Mouse (Mus musculus) heart, embryonic 15.5 days (tissue): ENCODE measurements at regions not wholly inside any gene's neighbourhood (a gene's known extent, or its start where the extent isn't known, plus 50 kb on each side); places are given as distances from the start of the nearest gene placed in this dataset.

Experiments used
- ATAC-seq: fragments of 200-750 bp; cut with Nextera tagmentation; replicated peaks from 2 replicates; pipeline ENCODE4 v1.8.0; 2017; ENCODE audit warnings: low read depth, moderate TSS enrichment; ENCODE audit not compliant: insufficient number of reproducible peaks, insufficient read depth, low FRiP score
- H3K27ac ChIP-seq: fragments of 300-500 bp; sonication (generic); 2 replicates; pipeline ENCODE4 v1.5.1; 2015; ENCODE audit warnings: mild to moderate bottlenecking, inconsistent platforms
- H3K27me3 ChIP-seq: fragments of 300-500 bp; sonication (generic); 2 replicates; pipeline ENCODE4 v1.6.1; 2015; ENCODE audit warnings: inconsistent platforms
- H3K36me3 ChIP-seq: fragments of 300-500 bp; sonication (generic); 2 replicates; pipeline ENCODE4 v1.6.1; 2015; ENCODE audit warnings: mild to moderate bottlenecking, inconsistent platforms
- H3K4me1 ChIP-seq: fragments of 300-500 bp; sonication (generic); replicated peaks from 2 replicates; pipeline ENCODE4 v1.6.1; 2015; ENCODE audit warnings: inconsistent platforms
- H3K4me2 ChIP-seq: fragments of 300-500 bp; sonication (generic); 2 replicates; pipeline ENCODE4 v1.6.1; 2015; ENCODE audit warnings: inconsistent platforms, mild to moderate bottlenecking, moderate library complexity
- H3K4me3 ChIP-seq: fragments of 300-500 bp; sonication (generic); 2 replicates; pipeline ENCODE4 v1.5.1; 2015; ENCODE audit warnings: mild to moderate bottlenecking, inconsistent platforms
- H3K9ac ChIP-seq: fragments of 300-500 bp; sonication (generic); 2 replicates; pipeline ENCODE4 v1.6.1; 2015; ENCODE audit warnings: mild to moderate bottlenecking, inconsistent platforms
- H3K9me3 ChIP-seq: fragments of 300-500 bp; sonication (generic); replicated peaks from 2 replicates; pipeline ENCODE4 v1.6.1; 2016; ENCODE audit warnings: inconsistent platforms
- WGBS: fragments of 180-500 bp; shearing (Covaris S2); methylation state at CpG from one replicate; pipeline ENCODE4 v1.1.7; 2015; ENCODE audit warnings: mixed read lengths; 5-methylcytosine and 5-hydroxymethylcytosine counted together

GRCm38 (mm10) chr8:90121017-90121416, 227.1 kb downstream of the Tox3 start:
- no peak overlapping the region for H3K9ac ChIP-seq
- no peaks in the 10 kb centered on the region for H3K4me1 ChIP-seq
- H3K27ac ChIP-seq = no peak overlapping the region
- 17% methylated on average over 3 of the region's 3 CpGs for WGBS
- H3K4me2 ChIP-seq = no peak overlapping the region
- no peaks in the 10 kb centered on the region for H3K27me3 ChIP-seq
- no peak overlapping the region for H3K4me3 ChIP-seq
- H3K9me3 ChIP-seq = no peaks in the 10 kb centered on the region; the same call in 1 of the 2 replicates
- no peaks in the 10 kb centered on the region for H3K36me3 ChIP-seq
- no peak for ATAC-seq

- 64% methylated on average over 2 of the region's 2 CpGs for WGBS
- no peak overlapping the region for H3K9ac ChIP-seq
- no peaks in the 10 kb centered on the region for H3K27me3 ChIP-seq
- ATAC-seq = no peak
- no peaks in the 10 kb centered on the region for H3K36me3 ChIP-seq
- H3K4me1 ChIP-seq = no peaks in the 10 kb centered on the region
- no peak overlapping the region for H3K4me3 ChIP-seq
- no peak overlapping the region for H3K27ac ChIP-seq
- no peak overlapping the region for H3K4me2 ChIP-seq
- no peaks in the 10 kb centered on the region for H3K9me3 ChIP-seq
Measured at GRCm38 (mm10) chr8:90115436-90115835, 232.7 kb downstream of the Tox3 start.

DNA sequence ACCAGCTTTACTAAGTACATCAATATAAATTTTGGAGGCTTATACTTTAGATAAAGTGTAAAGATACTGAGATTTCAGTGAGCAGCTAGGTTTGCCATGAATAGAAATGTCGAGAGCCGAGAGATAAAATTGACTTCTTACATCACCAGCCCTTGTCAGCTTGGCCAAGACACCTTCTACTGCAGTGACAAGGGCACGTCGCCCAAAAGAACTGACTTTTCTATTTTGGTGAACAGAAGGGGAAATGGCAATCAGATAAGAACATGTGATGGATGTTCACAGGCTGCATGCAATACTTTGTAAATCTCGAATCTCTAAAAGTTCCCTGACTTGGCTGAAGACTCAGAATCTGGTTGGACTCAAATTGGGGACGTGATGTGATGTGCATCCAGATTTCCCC, 247.6 kb downstream of the Tox3 start:
- H3K27me3 ChIP-seq = no peaks in the 10 kb centered on the region
- H3K27ac ChIP-seq = peak overlapping the region; percentile 49; the same call in 1 of the 2 replicates
- no peak overlapping the region for H3K9ac ChIP-seq
- H3K4me3 ChIP-seq = no peak overlapping the region
- H3K4me2 ChIP-seq = no peak overlapping the region
- H3K9me3 ChIP-seq = no peaks in the 10 kb centered on the region
- 27% methylated on average over 6 of the region's 6 CpGs for WGBS
- no peaks in the 10 kb centered on the region for H3K36me3 ChIP-seq
- 0 out of 2 replicates have a peak, but pooled peaks have one; percentile 43 for ATAC-seq
- peaks cover 5% of the 10 kb centered on the region; the same call in 1 of the 2 replicates for H3K4me1 ChIP-seq

DNA sequence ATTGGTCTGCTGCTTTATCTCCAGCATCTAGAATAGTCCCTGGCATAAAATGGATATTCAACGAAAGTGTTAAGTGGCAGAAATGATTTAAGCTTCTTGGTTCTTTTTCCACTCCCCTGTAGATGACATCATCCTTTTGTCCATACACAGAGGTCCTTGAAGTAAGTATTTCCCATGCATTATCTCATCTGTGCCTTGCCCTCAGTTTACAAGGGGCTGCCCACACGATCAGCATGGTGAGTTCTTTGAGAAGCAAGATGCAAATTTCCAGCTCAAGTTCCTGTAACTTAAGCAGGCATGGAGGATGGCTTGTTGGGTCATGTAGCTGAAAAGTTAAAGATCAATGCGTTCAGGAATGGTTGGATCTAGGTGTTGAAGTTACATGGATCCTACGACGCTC, 265.5 kb downstream of the Tox3 start:
- Histone ChIP-seq H3K27ac (no peak overlapping the region), H3K4me2 (no peak overlapping the region), H3K4me1 (peaks cover 3% of the 10 kb centered on the region; the same call in 1 of the 2 replicates), H3K36me3 (no peaks in the 10 kb centered on the region), H3K27me3 (no peaks in the 10 kb centered on the region), H3K9me3 (no peaks in the 10 kb centered on the region), H3K4me3 (no peak overlapping the region), H3K9ac (no peak overlapping the region)
- ATAC-seq = no peak
- 72% methylated on average over 5 of the region's 5 CpGs for WGBS

- Histone ChIP-seq H3K4me2 (no peak overlapping the region), H3K27ac (no peak overlapping the region), H3K27me3 (no peaks in the 10 kb centered on the region), H3K36me3 (no peaks in the 10 kb centered on the region), H3K4me3 (no peak overlapping the region), H3K9me3 (no peaks in the 10 kb centered on the region), H3K9ac (no peak overlapping the region), H3K4me1 (peaks cover 3% of the 10 kb centered on the region; the same call in 1 of the 2 replicates)
- ATAC-seq = no peak
Measured at GRCm38 (mm10) chr8:90076381-90076780, 271.8 kb downstream of the Tox3 start.

- Histone ChIP-seq H3K36me3 (no peaks in the 10 kb centered on the region), H3K9me3 (no peaks in the 10 kb centered on the region), H3K27me3 (no peaks in the 10 kb centered on the region), H3K4me2 (no peak overlapping the region), H3K4me1 (peaks cover 3% of the 10 kb centered on the region; the same call in 1 of the 2 replicates), H3K27ac (no peak overlapping the region), H3K9ac (no peak overlapping the region), H3K4me3 (no peak overlapping the region)
- no peak for ATAC-seq
- WGBS = 89% methylated on average over 5 of the region's 5 CpGs
Measured at GRCm38 (mm10) chr8:90075796-90076195, 272.3 kb downstream of the Tox3 start.

DNA sequence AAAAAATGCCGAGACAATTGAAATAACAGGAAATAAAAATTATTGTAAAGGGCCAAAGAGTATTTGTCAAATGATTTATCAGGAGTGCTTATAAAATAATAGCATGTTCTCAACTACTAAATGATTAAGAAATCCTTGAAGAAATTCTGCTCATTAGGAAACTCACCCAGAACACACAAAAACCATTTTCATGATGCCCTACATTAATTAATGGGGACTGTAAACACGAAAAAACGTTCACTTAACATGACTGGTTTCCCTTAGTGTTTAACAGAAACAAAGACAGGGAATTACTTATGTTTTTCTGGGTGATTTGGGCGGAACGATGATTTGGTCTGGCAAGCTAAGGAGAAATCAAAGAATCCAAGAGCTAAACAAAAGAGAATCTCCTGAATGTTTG, 278.1 kb downstream of the Tox3 start:
- Histone ChIP-seq H3K4me3 (no peak overlapping the region), H3K4me1 (peaks cover 4% of the 10 kb centered on the region), H3K9me3 (no peaks in the 10 kb centered on the region), H3K4me2 (peak overlapping the region; percentile 50), H3K36me3 (no peaks in the 10 kb centered on the region), H3K9ac (no peak overlapping the region), H3K27me3 (no peaks in the 10 kb centered on the region), H3K27ac (no peak overlapping the region)
- WGBS = 66% methylated on average over 5 of the region's 5 CpGs
- ATAC-seq = no peak

DNA sequence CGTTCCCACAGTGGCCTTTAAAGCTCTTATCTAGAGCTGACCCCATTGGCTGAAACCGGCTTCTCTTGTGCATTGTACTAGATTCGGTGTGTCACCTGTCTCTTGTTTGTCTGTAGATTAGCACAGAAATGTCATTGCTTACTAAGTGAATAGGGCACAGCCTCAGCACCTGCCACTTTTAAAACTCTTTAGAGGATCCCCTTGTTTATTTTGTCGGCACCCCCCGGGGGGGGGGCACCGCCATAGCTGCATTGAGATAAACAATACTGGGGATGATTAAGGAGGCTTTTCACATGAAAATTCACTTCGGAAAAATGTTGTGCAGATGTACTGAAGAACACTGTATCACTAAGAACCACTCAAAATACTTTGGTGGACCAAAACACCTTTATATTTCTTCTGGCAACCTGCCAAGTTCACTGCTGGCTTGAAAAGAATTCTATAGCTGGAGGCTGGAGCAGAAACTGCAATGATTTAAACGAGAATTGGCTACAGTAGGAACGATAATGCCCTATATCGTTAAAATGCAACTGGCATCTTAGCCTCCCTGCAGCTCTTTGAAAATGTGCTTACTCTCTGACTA, 278.6 kb downstream of the Tox3 start:
- no peak for ATAC-seq
- no peaks in the 10 kb centered on the region for H3K27me3 ChIP-seq
- WGBS = 11% methylated on average over 10 of the region's 10 CpGs
- H3K9me3 ChIP-seq = no peaks in the 10 kb centered on the region
- H3K4me3 ChIP-seq = peak overlapping the region; percentile 33
- H3K4me1 ChIP-seq = peaks cover 4% of the 10 kb centered on the region
- H3K27ac ChIP-seq = no peak overlapping the region; the same call in 1 of the 2 replicates
- H3K36me3 ChIP-seq = no peaks in the 10 kb centered on the region
- peak overlapping the region; percentile 50 for H3K4me2 ChIP-seq
- H3K9ac ChIP-seq = no peak overlapping the region

DNA sequence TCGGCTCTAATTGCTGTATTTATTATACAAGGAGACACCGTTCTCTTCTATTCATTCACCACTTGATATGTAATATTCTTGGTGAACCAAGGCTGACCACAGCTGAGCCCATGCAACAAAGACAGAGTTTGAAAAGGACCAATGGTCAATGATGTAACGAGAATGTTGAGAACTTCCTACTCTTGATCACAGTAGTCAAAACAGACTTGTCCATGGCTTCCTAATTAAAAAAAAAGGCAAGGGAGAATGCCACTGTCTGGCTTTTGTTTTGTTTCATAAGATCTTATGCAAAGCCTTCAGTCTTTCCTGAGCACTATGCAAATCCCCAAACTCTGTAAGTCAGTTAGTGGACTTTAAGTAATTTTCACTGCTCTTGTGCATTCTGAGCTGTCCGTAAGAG, 279.7 kb downstream of the Tox3 start:
- WGBS = 86% methylated on average over 4 of the region's 4 CpGs
- ATAC-seq = no peak

GRCm38 (mm10) chr8:90064381-90064780, 283.8 kb downstream of the Tox3 start:
- Histone ChIP-seq H3K27ac (no peak overlapping the region), H3K4me1 (peaks cover 5% of the 10 kb centered on the region), H3K36me3 (no peaks in the 10 kb centered on the region), H3K27me3 (no peaks in the 10 kb centered on the region), H3K9ac (no peak overlapping the region), H3K4me2 (no peak overlapping the region), H3K9me3 (no peaks in the 10 kb centered on the region), H3K4me3 (no peak overlapping the region)
- ATAC-seq = no peak
- 68% methylated on average over 6 of the region's 6 CpGs for WGBS

More for the DNA sequence above, 279.7 kb downstream of the Tox3 start:
- Histone ChIP-seq H3K9me3 (no peaks in the 10 kb centered on the region), H3K4me1 (peaks cover 4% of the 10 kb centered on the region), H3K27me3 (no peaks in the 10 kb centered on the region), H3K36me3 (no peaks in the 10 kb centered on the region), H3K9ac (no peak overlapping the region), H3K4me3 (no peak overlapping the region), H3K27ac (no peak overlapping the region), H3K4me2 (no peak overlapping the region)

- 77% methylated on average over 1 of the region's 1 CpGs for whole genome bisulfite sequencing
- no peaks in the 10 kb centered on the region for H3K27me3 ChIP-seq
Measured at GRCm38 (mm10) chr8:90063291-90063690, 284.9 kb downstream of the Tox3 start.

DNA sequence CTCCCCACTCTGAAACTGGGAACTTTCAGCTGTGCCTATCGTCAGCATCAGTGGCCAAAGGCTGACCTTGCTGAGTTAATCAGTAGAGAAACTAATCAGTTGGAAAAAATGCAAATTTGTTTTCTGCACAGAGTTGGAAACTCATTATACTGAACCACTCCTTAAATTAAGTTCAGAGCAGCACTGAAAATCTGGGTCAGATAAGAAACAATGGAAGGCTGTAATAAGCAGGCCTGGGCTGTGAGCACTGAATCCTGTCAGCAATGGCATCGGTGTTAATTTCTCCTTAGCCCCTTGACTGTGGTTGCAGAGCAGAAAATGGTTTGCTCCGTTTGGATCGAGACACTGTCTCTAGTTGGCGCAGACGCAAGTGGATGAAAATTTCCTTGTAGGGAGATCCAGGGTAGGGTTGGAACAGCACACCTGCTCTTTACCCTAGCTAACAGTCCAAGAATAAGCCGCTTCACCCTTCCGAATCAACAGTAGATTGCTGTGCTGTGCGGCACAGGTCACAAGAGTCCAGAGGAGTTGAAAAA, 289.4 kb downstream of the Tox3 start:
- H3K4me3 ChIP-seq = no peak overlapping the region
- no peaks in the 10 kb centered on the region for H3K27me3 ChIP-seq
- ATAC-seq = no peak
- peaks cover 3% of the 10 kb centered on the region for H3K4me1 ChIP-seq
- H3K9ac ChIP-seq = no peak overlapping the region
- H3K27ac ChIP-seq = no peak overlapping the region
- H3K9me3 ChIP-seq = no peaks in the 10 kb centered on the region
- no peaks in the 10 kb centered on the region for H3K36me3 ChIP-seq
- WGBS = 75% methylated on average over 9 of the region's 9 CpGs
- H3K4me2 ChIP-seq = no peak overlapping the region

More at GRCm38 (mm10) chr8:90063291-90063690, 284.9 kb downstream of the Tox3 start:
- Histone ChIP-seq H3K9me3 (no peaks in the 10 kb centered on the region), H3K36me3 (no peaks in the 10 kb centered on the region), H3K27ac (no peak overlapping the region), H3K4me1 (peaks cover 3% of the 10 kb centered on the region), H3K4me3 (no peak overlapping the region), H3K4me2 (no peak overlapping the region), H3K9ac (no peak overlapping the region)
- ATAC-seq = no peak
